8 mouse cellular contexts compared by ENCODE assay signal in the genomic region with DNA sequence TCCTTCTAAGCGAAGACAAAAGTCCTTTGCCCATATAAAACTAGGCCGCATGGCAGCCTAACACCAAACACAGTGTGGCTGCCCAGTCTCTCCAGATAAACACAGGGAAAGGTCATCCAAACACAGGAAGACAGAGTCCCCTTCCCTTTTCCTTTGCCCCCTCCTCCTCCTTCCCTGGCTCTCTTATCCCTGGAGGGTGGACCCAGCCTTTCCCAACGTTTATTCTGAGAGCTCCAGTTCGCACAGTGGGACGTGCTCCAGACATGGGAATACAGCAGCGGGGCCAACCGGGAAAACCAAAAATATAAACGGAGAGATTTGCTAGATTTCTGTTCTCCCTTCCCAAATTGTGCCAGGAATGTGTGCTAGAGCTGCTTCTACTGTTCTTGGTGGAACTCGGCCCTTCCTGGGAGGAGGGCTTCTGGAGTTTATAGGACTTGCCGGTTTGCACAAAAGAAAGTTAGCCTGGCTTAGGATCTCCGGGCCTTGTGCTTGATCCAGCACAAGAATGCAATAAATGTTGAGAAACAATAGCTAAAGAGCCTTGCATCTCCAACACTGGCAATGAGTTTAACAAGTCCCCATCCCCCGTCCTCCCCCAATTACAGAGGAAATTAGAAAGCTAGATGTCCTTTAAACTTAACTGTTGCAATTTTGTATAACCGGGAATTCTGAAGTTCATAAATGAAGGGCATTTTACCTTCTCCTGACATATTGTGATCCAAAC. TPM values are rescaled to one million over a fixed set of nuclear protein-coding genes. Genes with fewer than 3 reads are reported as not detected.
DNase-seq lines count a peak whose midpoint lies in the region; ATAC-seq and TF ChIP-seq lines count a peak whose summit lies in the region.

No protein-coding gene starts in this region.

- ATAC-seq in hindbrain, embryonic 12.5 days (ENCODE audit: low FRiP score), result no peak
- ATAC-seq in intestine, postnatal 0 days, result no peak
- peak; percentile 87 for ATAC-seq in lung, postnatal 0 days
- no peak for ATAC-seq in midbrain, embryonic 13.5 days
- no peak for ATAC-seq in erythroblast, adult 5-6 weeks (replicated peaks; ENCODE audit: low FRiP score, poor library complexity, severe bottlenecking)

- peak overlapping the region; percentile 60; the same call in 1 of the 2 replicates for H3K27ac ChIP-seq in hindbrain, embryonic 10.5 days
- no peak overlapping the region for H3K27ac ChIP-seq in hindbrain, embryonic 12.5 days
- H3K27ac ChIP-seq in intestine, postnatal 0 days (ENCODE audit: low read depth, low read length), result peak overlapping the region; percentile 51
- H3K27ac ChIP-seq in lung, postnatal 0 days (ENCODE audit: low read length), result peak overlapping the region; percentile 96
- no peak overlapping the region for H3K27ac ChIP-seq in midbrain, embryonic 13.5 days

- no peak overlapping the region for H3K4me3 ChIP-seq in hindbrain, embryonic 10.5 days
- no peak overlapping the region for H3K4me3 ChIP-seq in hindbrain, embryonic 12.5 days
- H3K4me3 ChIP-seq in intestine, postnatal 0 days (ENCODE audit: low read depth, low read length), result no peak overlapping the region
- H3K4me3 ChIP-seq in lung, postnatal 0 days (ENCODE audit: low read depth, low read length), result no peak overlapping the region
- H3K4me3 ChIP-seq in midbrain, embryonic 13.5 days (replicated peaks), result no peak overlapping the region

- DNase-seq in hindbrain, embryonic 10.5 days (ENCODE audit: low spot score), result no peak
- DNase-seq in gastrocnemius, postnatal 25 days, result peak; percentile 60
- peak; percentile 86 for DNase-seq in lung, postnatal 0 days (ENCODE audit: low spot score)
- no peak for DNase-seq in left cerebral cortex, adult 18-20 months (ENCODE audit: low spot score in 2 of 2)

- peak; percentile 91 for TF ChIP-seq EP300 in lung, postnatal 0 days (IDR thresholded peaks at IDR 0.05)

- 64% methylated on average over 13 of the region's 13 CpGs for WGBS in hindbrain, embryonic 10.5 days
- 62% methylated on average over 13 of the region's 13 CpGs for WGBS in hindbrain, embryonic 12.5 days
- WGBS in intestine, postnatal 0 days, result 60% methylated on average over 13 of the region's 13 CpGs
- 31% methylated on average over 13 of the region's 13 CpGs for WGBS in lung, postnatal 0 days
- WGBS in midbrain, embryonic 13.5 days, result 62% methylated on average over 13 of the region's 13 CpGs

- no peaks in the 10 kb centered on the region; the same call in 1 of the 2 replicates for H3K4me1 ChIP-seq in hindbrain, embryonic 10.5 days (replicated peaks)
- H3K4me1 ChIP-seq in hindbrain, embryonic 12.5 days, result no peaks in the 10 kb centered on the region
- no peaks in the 10 kb centered on the region for H3K4me1 ChIP-seq in intestine, postnatal 0 days (replicated peaks; ENCODE audit: control insufficient read depth, insufficient read depth, low read length)
- H3K4me1 ChIP-seq in lung, postnatal 0 days (ENCODE audit: insufficient read depth, low read depth, low read length), result no peaks in the 10 kb centered on the region; the same call in 1 of the 2 replicates
- H3K4me1 ChIP-seq in midbrain, embryonic 13.5 days (replicated peaks), result no peaks in the 10 kb centered on the region

- no peaks in the 10 kb centered on the region for H3K36me3 ChIP-seq in hindbrain, embryonic 10.5 days
- H3K36me3 ChIP-seq in hindbrain, embryonic 12.5 days, result no peaks in the 10 kb centered on the region
- H3K36me3 ChIP-seq in intestine, postnatal 0 days (ENCODE audit: control insufficient read depth, insufficient read depth), result no peaks in the 10 kb centered on the region
- H3K36me3 ChIP-seq in lung, postnatal 0 days (ENCODE audit: insufficient read depth, low read length), result no peaks in the 10 kb centered on the region
- H3K36me3 ChIP-seq in midbrain, embryonic 13.5 days, result no peaks in the 10 kb centered on the region

- no peak for TF ChIP-seq CTCF in intestine, postnatal 0 days (IDR thresholded peaks at IDR 0.05; ENCODE audit: low read depth)
- no peak for TF ChIP-seq CTCF in lung, postnatal 0 days (IDR thresholded peaks at IDR 0.05)

- H3K9ac ChIP-seq in hindbrain, embryonic 12.5 days, result no peak overlapping the region
- H3K9ac ChIP-seq in intestine, postnatal 0 days (ENCODE audit: low read depth, low read length), result no peak overlapping the region
- H3K9ac ChIP-seq in lung, postnatal 0 days (replicated peaks; ENCODE audit: low read depth), result no peak overlapping the region
- no peak overlapping the region for H3K9ac ChIP-seq in midbrain, embryonic 13.5 days (replicated peaks)

- H3K9me3 ChIP-seq in hindbrain, embryonic 10.5 days, result no peaks in the 10 kb centered on the region
- H3K9me3 ChIP-seq in hindbrain, embryonic 12.5 days (replicated peaks), result no peaks in the 10 kb centered on the region
- H3K9me3 ChIP-seq in intestine, postnatal 0 days (ENCODE audit: control insufficient read depth), result no peaks in the 10 kb centered on the region
- H3K9me3 ChIP-seq in lung, postnatal 0 days (ENCODE audit: low read length), result no peaks in the 10 kb centered on the region
- no peaks in the 10 kb centered on the region for H3K9me3 ChIP-seq in midbrain, embryonic 13.5 days

- H3K27me3 ChIP-seq in hindbrain, embryonic 10.5 days (ENCODE audit: insufficient read depth, poor library complexity, severe bottlenecking), result no peaks in the 10 kb centered on the region
- H3K27me3 ChIP-seq in hindbrain, embryonic 12.5 days, result no peaks in the 10 kb centered on the region
- H3K27me3 ChIP-seq in intestine, postnatal 0 days (replicated peaks; ENCODE audit: control insufficient read depth, insufficient read depth, low read length), result no peaks in the 10 kb centered on the region
- H3K27me3 ChIP-seq in lung, postnatal 0 days (replicated peaks; ENCODE audit: insufficient read depth, low read length), result no peaks in the 10 kb centered on the region
- H3K27me3 ChIP-seq in midbrain, embryonic 13.5 days, result no peaks in the 10 kb centered on the region; the same call in 1 of the 2 replicates

- no peak overlapping the region for H3K4me2 ChIP-seq in hindbrain, embryonic 12.5 days (replicated peaks)
- H3K4me2 ChIP-seq in intestine, postnatal 0 days (replicated peaks; ENCODE audit: low read depth), result no peak overlapping the region
- peak overlapping the region; percentile 32; the same call in 1 of the 2 replicates for H3K4me2 ChIP-seq in lung, postnatal 0 days (replicated peaks; ENCODE audit: low read depth, low read length)
- no peak overlapping the region for H3K4me2 ChIP-seq in midbrain, embryonic 13.5 days (replicated peaks)

RNA-seq across cellular contexts. Expression of a gene that starts 37.7 kb away (rescaled TPM):
- polyA plus RNA-seq in hindbrain, embryonic 10.5 days (2016; fragmentation: Nextera tagmentation; extraction: Ambion mirVana), result 23.3 and 31.8 TPM in 2 replicates
- 41.5 and 50.6 TPM in 2 replicates for polyA plus RNA-seq in hindbrain, embryonic 12.5 days (2016; fragmentation: Nextera tagmentation; extraction: Ambion mirVana)
- 10 to 100 TPM; 18.3 to 19.1 TPM for total RNA-seq in gastrocnemius, postnatal 25 days (2021)
- 10.3 and 14.2 TPM in 2 replicates for polyA plus RNA-seq in intestine, postnatal 0 days (2015; fragmentation: Nextera tagmentation; extraction: Ambion mirVana)
- polyA plus RNA-seq in lung, postnatal 0 days (2015; fragmentation: Nextera tagmentation; extraction: Ambion mirVana), result 56.8 and 67.2 TPM in 2 replicates
- polyA plus RNA-seq in midbrain, embryonic 13.5 days (2015; fragmentation: Nextera tagmentation; extraction: Ambion mirVana), result 18.1 and 18.9 TPM in 2 replicates
- 0.19 TPM in 1 of 2 replicates, not detected in the other for total RNA-seq in erythroblast, adult 5-6 weeks (2015; ENCODE audit: low replicate concordance)
- 0.51 TPM in 1 of 2 replicates, not detected in the other for total RNA-seq in erythroblast, adult 5-6 weeks (2017; ENCODE audit: low replicate concordance)
- total RNA-seq in left cerebral cortex, adult 18-20 months (2021), result 10 to 100 TPM; 20.7 to 24.6 TPM

Comparison
In these comparisons a context has a peak if more than half of its experiments do, and no peak if none do; other contexts are left out.
1. H3K27ac ChIP-seq: peak in hindbrain, embryonic 10.5 days (single experiment), intestine, postnatal 0 days (single experiment) and lung, postnatal 0 days (single experiment); none in hindbrain, embryonic 12.5 days (single experiment) and midbrain, embryonic 13.5 days (single experiment).
2. DNase-seq: peak in gastrocnemius, postnatal 25 days (single experiment) and lung, postnatal 0 days (single experiment); none in hindbrain, embryonic 10.5 days (single experiment) and left cerebral cortex, adult 18-20 months (0 of 2).